Comparison of ENCODE assay signal across 8 mouse cellular contexts in genomic region chr14:78482385-78483231, GRCm38 (mm10). TPM values are rescaled to one million over a fixed set of nuclear protein-coding genes. Genes with fewer than 3 reads are reported as not detected.
DNase-seq lines count a peak whose midpoint lies in the region; ATAC-seq and TF ChIP-seq lines count a peak whose summit lies in the region.

No protein-coding gene starts in this region.

- H3K27me3 ChIP-seq in intestine, postnatal 0 days (replicated peaks; ENCODE audit: control insufficient read depth, insufficient read depth, low read length): no peaks in the 10 kb centered on the region
- no peaks in the 10 kb centered on the region for H3K27me3 ChIP-seq in midbrain, embryonic 10.5 days (ENCODE audit: low read depth, poor library complexity, severe bottlenecking)

- no peak overlapping the region for H3K27ac ChIP-seq in intestine, postnatal 0 days (ENCODE audit: low read depth, low read length)
- no peak overlapping the region for H3K27ac ChIP-seq in midbrain, embryonic 10.5 days (replicated peaks)

- DNase-seq in heart, adult 18-20 months: peak; percentile 19 to 34
- DNase-seq in heart, postnatal 25 days (ENCODE audit: low spot score): no peak
- peak; percentile 75 to 76 for DNase-seq in cerebellum, postnatal 10 days
- DNase-seq in frontal cortex, postnatal 14 days (ENCODE audit: low spot score in 2 of 2): peak; percentile 39 to 65
- DNase-seq in left cerebral cortex, postnatal 4 days: peak; percentile 65
- peak; percentile 42 for DNase-seq in midbrain, embryonic 10.5 days (ENCODE audit: low spot score)
- peak; percentile 4 to 14 for DNase-seq in spleen, postnatal 36 days (ENCODE audit: low spot score in 2 of 2)

- H3K9me3 ChIP-seq in intestine, postnatal 0 days (ENCODE audit: control insufficient read depth): no peaks in the 10 kb centered on the region
- H3K9me3 ChIP-seq in midbrain, embryonic 10.5 days (replicated peaks): no peaks in the 10 kb centered on the region

- H3K4me1 ChIP-seq in intestine, postnatal 0 days (replicated peaks; ENCODE audit: control insufficient read depth, insufficient read depth, low read length): no peaks in the 10 kb centered on the region
- H3K4me1 ChIP-seq in midbrain, embryonic 10.5 days: peaks cover 3% of the 10 kb centered on the region; the same call in 1 of the 2 replicates

- no peak overlapping the region for H3K9ac ChIP-seq in intestine, postnatal 0 days (ENCODE audit: low read depth, low read length)

- intact Hi-C loops in heart, postnatal 25 days (cut with DNase I): loop anchor here (2.0 kb wide), 1 partner anchor 196 kb away; no protein-coding TSS in a partner anchor
- intact Hi-C loops in left cerebral cortex, postnatal 4 days (cut with DNase I): loop anchor here (5.0 kb wide), 1 partner anchor 1340 kb away; no protein-coding TSS in a partner anchor

- no peak overlapping the region for H3K4me3 ChIP-seq in intestine, postnatal 0 days (ENCODE audit: low read depth, low read length)
- H3K4me3 ChIP-seq in midbrain, embryonic 10.5 days: no peak overlapping the region

- TF ChIP-seq CTCF in intestine, postnatal 0 days (IDR thresholded peaks at IDR 0.05; ENCODE audit: low read depth): peak; percentile 82

- 23% methylated on average over 14 of the region's 14 CpGs for WGBS in intestine, postnatal 0 days
- 27% methylated on average over 14 of the region's 14 CpGs for WGBS in midbrain, embryonic 10.5 days

- peak overlapping the region; percentile 38; the same call in 1 of the 2 replicates for H3K4me2 ChIP-seq in intestine, postnatal 0 days (replicated peaks; ENCODE audit: low read depth)

- no peaks in the 10 kb centered on the region for H3K36me3 ChIP-seq in intestine, postnatal 0 days (ENCODE audit: control insufficient read depth, insufficient read depth)
- no peaks in the 10 kb centered on the region for H3K36me3 ChIP-seq in midbrain, embryonic 10.5 days

- 0 out of 2 replicates have a peak, but pooled peaks have one; percentile 53 for ATAC-seq in intestine, postnatal 0 days

RNA-seq across cellular contexts. Expression of gene Akap11, which starts 54.0 kb away (rescaled TPM):
- total RNA-seq in heart, adult 18-20 months (2021): 10 to 100 TPM; 32.2 to 33.3 TPM
- 10 to 100 TPM; 28.8 to 34.4 TPM for total RNA-seq in heart, postnatal 25 days (2021)
- polyA plus RNA-seq in intestine, postnatal 0 days (2015; fragmentation: Nextera tagmentation; extraction: Ambion mirVana): 7.1 and 8.5 TPM in 2 replicates
- 100 to 1,000 TPM; 133 to 141 TPM for total RNA-seq in left cerebral cortex, postnatal 4 days (2021)
- polyA plus RNA-seq in midbrain, embryonic 10.5 days (2016; fragmentation: Nextera tagmentation; extraction: Ambion mirVana): 15.6 and 17.9 TPM in 2 replicates
